ENCODE assay signal across 8 mouse cellular contexts in the genomic region with DNA sequence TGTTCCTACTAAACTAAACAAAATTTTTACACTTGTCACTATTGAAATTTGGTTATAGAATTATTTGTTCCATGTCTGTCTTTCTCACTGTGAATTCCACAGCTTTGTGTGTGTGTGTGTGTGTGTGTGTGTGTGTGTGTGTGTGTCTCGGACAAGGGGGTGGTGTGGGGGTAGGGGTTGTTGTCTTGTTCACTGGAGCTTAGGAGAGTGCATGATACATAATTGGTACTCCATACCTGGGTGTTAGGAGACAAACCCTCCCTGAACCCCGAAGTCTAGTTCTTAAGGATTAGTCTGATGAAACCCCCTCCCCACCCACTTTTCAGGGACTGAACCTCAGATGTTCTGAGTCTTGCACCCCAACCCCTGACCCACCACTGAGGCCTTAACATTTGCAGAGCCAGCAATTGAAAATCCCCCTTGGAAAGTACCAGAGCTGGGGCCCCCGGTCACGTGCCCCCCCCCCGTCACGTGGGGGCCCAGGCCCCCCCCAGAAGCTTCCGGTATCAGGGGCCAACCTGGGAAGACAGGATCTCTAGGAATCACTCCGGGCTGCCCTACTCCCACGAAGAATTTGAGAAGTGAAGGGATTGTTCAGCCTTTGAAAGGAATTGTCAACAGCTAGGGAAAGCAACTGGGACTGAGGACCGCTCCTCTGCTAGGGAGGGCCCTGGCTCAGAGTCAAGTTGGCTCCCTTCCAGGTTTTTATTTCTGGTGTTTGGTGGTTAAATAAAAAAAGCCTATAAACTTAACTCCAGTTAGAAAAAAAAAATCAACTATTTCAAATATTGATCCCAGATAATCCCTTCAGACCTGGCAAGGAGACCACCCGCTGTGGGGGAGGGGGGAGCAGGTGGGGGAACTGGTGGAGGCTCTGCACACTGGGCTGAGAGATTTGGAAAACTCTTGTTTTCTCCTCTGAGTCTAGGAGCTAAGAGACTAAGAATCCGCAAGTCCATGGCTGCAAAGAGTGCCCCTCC.
DNase-seq lines count a peak whose midpoint lies in the region; ATAC-seq and TF ChIP-seq lines count a peak whose summit lies in the region.

No protein-coding gene starts in this region.

- H3K4me3 ChIP-seq in CH12.LX (replicated peaks in 1 of 3; ENCODE audit: low read depth in 2 of 3, low read length in 2 of 3, poor library complexity in 1 of 3) = no peak overlapping the region
- H3K4me3 ChIP-seq in gastrocnemius, adult 2 months = peak overlapping the region; percentile 47
- H3K4me3 ChIP-seq in hindbrain, embryonic 15.5 days = no peak overlapping the region
- H3K4me3 ChIP-seq in stomach, postnatal 0 days (ENCODE audit: low read depth, low read length) = no peak overlapping the region

- no peaks in the 10 kb centered on the region for H3K79me2 ChIP-seq in CH12.LX (replicated peaks; ENCODE audit: control insufficient read depth, extremely low read depth, insufficient read depth, poor library complexity, severe bottlenecking)

- no peaks in the 10 kb centered on the region for H3K27me3 ChIP-seq in CH12.LX (replicated peaks)
- H3K27me3 ChIP-seq in hindbrain, embryonic 15.5 days = no peaks in the 10 kb centered on the region
- H3K27me3 ChIP-seq in stomach, postnatal 0 days (ENCODE audit: control insufficient read depth, insufficient read depth, low read length) = no peaks in the 10 kb centered on the region

- TF ChIP-seq POLR2A in CH12.LX (IDR thresholded peaks at IDR 0.05; ENCODE audit: low read depth, low read length) = no peak

- no peaks in the 10 kb centered on the region for H3K36me3 ChIP-seq in CH12.LX (replicated peaks in 1 of 2; ENCODE audit: control insufficient read depth in 1 of 2, insufficient read depth in 1 of 2, low read length in 1 of 2)
- no peaks in the 10 kb centered on the region for H3K36me3 ChIP-seq in hindbrain, embryonic 15.5 days
- H3K36me3 ChIP-seq in stomach, postnatal 0 days (ENCODE audit: control insufficient read depth, insufficient read depth, low read length) = no peaks in the 10 kb centered on the region

- no peak for TF ChIP-seq RAD21 in CH12.LX (IDR thresholded peaks at IDR 0.05; ENCODE audit: low read depth, low read length)

- intact Hi-C loops in gastrocnemius, adult 2 months (cut with DNase I) = no loop called here

- H3K4me1 ChIP-seq in CH12.LX (ENCODE audit: control insufficient read depth in 1 of 2, insufficient read depth in 2 of 2) = peaks cover 0 to 3% of the 10 kb centered on the region in 2 experiments; a peak in 1 of 4 replicates
- peaks cover 10% of the 10 kb centered on the region for H3K4me1 ChIP-seq in hindbrain, embryonic 15.5 days (replicated peaks)
- H3K4me1 ChIP-seq in stomach, postnatal 0 days (replicated peaks; ENCODE audit: control insufficient read depth, insufficient read depth) = peaks cover 4% of the 10 kb centered on the region; the same call in 1 of the 2 replicates

- dilution Hi-C loops in CH12.LX (cut with MboI; ENCODE audit: extremely low pct_ligation_motif_present, extremely low pct_unique_long_range_greater_than_20kb, low sequenced_read_pairs) = no loop called here

- peak; percentile 79; the same call in 1 of the 2 replicates for ATAC-seq in hindbrain, embryonic 15.5 days (ENCODE audit: low FRiP score, low read depth)
- ATAC-seq in megakaryocyte-erythroid progenitor cell, adult 5-6 weeks (replicated peaks; ENCODE audit: low FRiP score, low TSS enrichment, poor library complexity, severe bottlenecking) = peak; percentile 39; the same call in 1 of the 2 replicates
- peak; percentile 79 for ATAC-seq in stomach, postnatal 0 days (ENCODE audit: low FRiP score, low TSS enrichment)

- H3K4me2 ChIP-seq in CH12.LX (ENCODE audit: insufficient read depth, low read depth, poor library complexity, severe bottlenecking) = no peak overlapping the region
- peak overlapping the region; percentile 29 for H3K4me2 ChIP-seq in hindbrain, embryonic 15.5 days
- H3K4me2 ChIP-seq in stomach, postnatal 0 days (replicated peaks; ENCODE audit: low read depth) = peak overlapping the region; percentile 40

- 25% methylated on average over 12 of the region's 12 CpGs for WGBS in hindbrain, embryonic 15.5 days
- 12% methylated on average over 12 of the region's 12 CpGs for WGBS in stomach, postnatal 0 days

- no peaks in the 10 kb centered on the region for H3K9me3 ChIP-seq in CH12.LX (replicated peaks; ENCODE audit: low read length)
- H3K9me3 ChIP-seq in hindbrain, embryonic 15.5 days = no peaks in the 10 kb centered on the region
- H3K9me3 ChIP-seq in stomach, postnatal 0 days (ENCODE audit: control insufficient read depth, low read length) = no peaks in the 10 kb centered on the region

- H3K27ac ChIP-seq in CH12.LX (ENCODE audit: insufficient read depth, low read depth) = no peak overlapping the region
- peak overlapping the region; percentile 82 for H3K27ac ChIP-seq in gastrocnemius, adult 2 months
- H3K27ac ChIP-seq in hindbrain, embryonic 15.5 days (replicated peaks) = peak overlapping the region; percentile 34; the same call in 1 of the 2 replicates
- peak overlapping the region; percentile 79 for H3K27ac ChIP-seq in stomach, postnatal 0 days (replicated peaks)

- DNase-seq in CH12.LX (ENCODE audit: extremely low read depth) = no peak
- DNase-seq in adrenal gland, postnatal 14 days = peak; percentile 88
- peak; percentile 84 for DNase-seq in gastrocnemius, adult 2 months
- peak; percentile 48 to 70 for DNase-seq in layer of hippocampus, postnatal 14 days (ENCODE audit: low spot score in 2 of 2)
- DNase-seq in stomach, postnatal 0 days (ENCODE audit: low spot score) = peak; percentile 86
- DNase-seq in c-Kit-positive CD71-positive TER-119-positive erythroid progenitor cells, embryonic 14.5 days (ENCODE audit: low spot score) = no peak

- H3K9ac ChIP-seq in CH12.LX (ENCODE audit: insufficient read depth, low read depth) = no peak overlapping the region
- no peak overlapping the region for H3K9ac ChIP-seq in hindbrain, embryonic 15.5 days
- no peak overlapping the region for H3K9ac ChIP-seq in stomach, postnatal 0 days (ENCODE audit: low read length)

- TF ChIP-seq EP300 in CH12.LX (IDR thresholded peaks at IDR 0.05; ENCODE audit: low read length) = no peak
- no peak for TF ChIP-seq EP300 in stomach, postnatal 0 days (optimal IDR thresholded peaks at IDR 0.05)

- in situ Hi-C loops in CH12.LX (cut with MboI; ENCODE audit: low pct_ligation_motif_present, low pct_unique_long_range_greater_than_20kb, low sequenced_read_pairs) = no loop called here

- no peak for TF ChIP-seq CTCF in CH12.LX (conservative IDR thresholded peaks at IDR 0.05 in 1 of 2, IDR thresholded peaks at IDR 0.05 in 1 of 2; ENCODE audit: low read depth in 2 of 2, low read length in 2 of 2)
- TF ChIP-seq CTCF in gastrocnemius, adult 2 months (IDR thresholded peaks at IDR 0.05) = no peak
- no peak for TF ChIP-seq CTCF in stomach, postnatal 0 days (IDR thresholded peaks at IDR 0.05; ENCODE audit: low read depth)

TF ChIP-seq in CH12.LX, 34 proteins besides CTCF, POLR2A, EP300 and RAD21:
- TF ChIP-seq NRF1 (IDR thresholded peaks at IDR 0.05; ENCODE audit: low read depth, low read length) (no peak), ZC3H11A (IDR thresholded peaks at IDR 0.05; ENCODE audit: low read depth, low read length) (no peak), IRF4 (IDR thresholded peaks at IDR 0.05; ENCODE audit: low read depth, low read length) (no peak), BHLHE40 (IDR thresholded peaks at IDR 0.05; ENCODE audit: low read depth, low read length) (peak; percentile 67), USF1 (IDR thresholded peaks at IDR 0.05; ENCODE audit: low read depth, low read length) (peak; percentile 30), GABPA (IDR thresholded peaks at IDR 0.05; ENCODE audit: insufficient replicate concordance, low read depth, low read length) (no peak), USF2 (conservative IDR thresholded peaks at IDR 0.05; ENCODE audit: low read depth, low read length) (no peak)

Comparison
In these comparisons a context has a peak if more than half of its experiments do, and no peak if none do; other contexts are left out.
1. DNase-seq: peak in adrenal gland, postnatal 14 days (single experiment), gastrocnemius, adult 2 months (single experiment), layer of hippocampus, postnatal 14 days (2 of 2) and stomach, postnatal 0 days (single experiment); none in CH12.LX (single experiment) and c-Kit-positive CD71-positive TER-119-positive erythroid progenitor cells, embryonic 14.5 days (single experiment).
2. Peak in every context shown above with its lines, with median percentiles within 50 percentile points of each other: ATAC-seq.